Mouse (Mus musculus) heart, embryonic 11.5 days (tissue): ENCODE measurements around the gene Pard6b. TPM values are rescaled to one million over a fixed set of nuclear protein-coding genes. Genes with fewer than 3 reads are reported as not detected.
"Not testable (repeated sequence)": the region's sequence is repeated elsewhere in the genome, so short reads cannot be mapped to it uniquely, and the experiment has no call there.

Source experiments
- ATAC-seq: fragments of 200-750 bp; cut with Nextera tagmentation; replicated peaks from 2 replicates; pipeline ENCODE4 v1.8.0; 2017; ENCODE audit warnings: moderate library complexity; ENCODE audit not compliant: insufficient number of reproducible peaks, low FRiP score, low TSS enrichment
- H3K27ac ChIP-seq: fragments of 300-500 bp; sonication (generic); 2 replicates; pipeline ENCODE4 v1.5.1; 2014; ENCODE audit warnings: mild to moderate bottlenecking, low read depth, low read length
- H3K27me3 ChIP-seq: fragments of 300-500 bp; sonication (generic); 2 replicates; pipeline ENCODE4 v1.6.1; 2014; ENCODE audit warnings: mild to moderate bottlenecking, low read length, mixed read lengths; ENCODE audit not compliant: control insufficient read depth, insufficient read depth
- H3K36me3 ChIP-seq: fragments of 300-500 bp; sonication (generic); 2 replicates; pipeline ENCODE4 v1.6.1; 2014; ENCODE audit warnings: mild to moderate bottlenecking, low read length, moderate library complexity, mixed read lengths; ENCODE audit not compliant: control insufficient read depth, insufficient read depth
- H3K4me1 ChIP-seq: fragments of 300-500 bp; sonication (generic); 2 replicates; pipeline ENCODE4 v1.6.1; 2014; ENCODE audit warnings: low read length; ENCODE audit not compliant: control insufficient read depth, insufficient read depth
- H3K4me2 ChIP-seq: fragments of 300-500 bp; sonication (generic); 2 replicates; pipeline ENCODE4 v1.6.1; 2014; ENCODE audit warnings: mild to moderate bottlenecking, moderate library complexity
- H3K4me3 ChIP-seq: fragments of 300-500 bp; sonication (generic); 2 replicates; pipeline ENCODE4 v1.5.1; 2014; ENCODE audit warnings: low read depth, low read length
- H3K9ac ChIP-seq: fragments of 300-500 bp; sonication (generic); 2 replicates; pipeline ENCODE4 v1.6.1; 2014; ENCODE audit warnings: mild to moderate bottlenecking, low read depth, low read length, moderate library complexity
- H3K9me3 ChIP-seq: fragments of 300-500 bp; sonication (generic); replicated peaks from 2 replicates; pipeline ENCODE4 v1.6.1; 2016; ENCODE audit warnings: low read length; ENCODE audit not compliant: control insufficient read depth
- whole genome bisulfite sequencing: fragments of 180-500 bp; shearing (Covaris S2); extraction: QIAGEN DNeasy Blood & Tissue Kit; methylation state at CpG from one replicate; pipeline ENCODE4 v1.1.7; 2014; ENCODE audit not compliant: insufficient replicate concordance; 5-methylcytosine and 5-hydroxymethylcytosine counted together
- polyA plus RNA-seq: library from polyadenylated mRNA; unstranded; fragments of >200 nt; fragmentation: Nextera tagmentation; extraction: Ambion mirVana; gene quantifications from 2 replicates; pipeline ENCODE4 v1.2.1, GENCODE M21; 2014

Gene Pard6b
- polyA plus RNA-seq, 1 experiment from 2014 or later = 8.9 TPM

DNA sequence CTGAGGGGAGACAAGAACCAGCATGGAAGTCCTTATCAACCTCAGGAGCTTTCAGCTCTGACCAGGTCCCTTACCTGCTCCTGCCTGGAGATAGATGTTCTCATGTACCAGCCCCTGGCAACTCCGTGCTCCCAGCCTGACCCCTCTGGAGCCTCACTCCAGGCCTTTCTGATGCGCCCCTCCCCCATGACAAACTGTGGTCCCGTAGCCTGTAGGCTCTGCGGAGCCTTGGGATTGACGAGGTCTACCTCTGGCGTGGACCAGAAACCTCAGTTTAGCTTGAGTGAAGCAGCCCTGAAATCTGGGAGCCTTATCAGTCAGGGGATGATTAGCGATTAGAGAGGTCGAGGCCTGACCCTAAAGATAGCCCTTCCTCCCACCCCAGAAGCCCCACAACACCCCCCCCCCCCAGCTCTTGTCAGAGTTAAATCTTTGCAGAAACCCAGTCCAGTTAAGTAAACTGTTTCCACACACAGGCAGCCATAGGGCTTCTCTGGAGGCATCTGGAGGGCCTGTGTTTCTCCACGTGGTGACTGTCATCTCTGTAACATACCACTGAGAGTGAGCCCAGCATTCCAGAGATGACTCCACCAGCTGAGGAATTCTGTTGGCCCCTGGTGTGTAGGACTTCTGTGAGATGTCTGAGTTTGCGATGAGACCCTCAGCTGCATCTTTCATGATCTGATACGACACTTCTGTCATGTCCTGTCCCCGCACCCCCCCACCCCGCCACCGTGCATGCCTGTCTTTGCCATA is 24.7 kb upstream of the Pard6b start:
- no peak for ATAC-seq
- Histone ChIP-seq H3K9me3 (no peaks in the 10 kb centered on the region), H3K27ac (peak overlapping the region; percentile 65; the same call in 1 of the 2 replicates), H3K9ac (no peak overlapping the region), H3K4me3 (no peak overlapping the region), H3K4me1 (peaks cover 10% of the 10 kb centered on the region), H3K36me3 (no peaks in the 10 kb centered on the region), H3K4me2 (peak overlapping the region; percentile 49), H3K27me3 (no peaks in the 10 kb centered on the region)
- WGBS = 14% methylated on average over 14 of the region's 14 CpGs

DNA sequence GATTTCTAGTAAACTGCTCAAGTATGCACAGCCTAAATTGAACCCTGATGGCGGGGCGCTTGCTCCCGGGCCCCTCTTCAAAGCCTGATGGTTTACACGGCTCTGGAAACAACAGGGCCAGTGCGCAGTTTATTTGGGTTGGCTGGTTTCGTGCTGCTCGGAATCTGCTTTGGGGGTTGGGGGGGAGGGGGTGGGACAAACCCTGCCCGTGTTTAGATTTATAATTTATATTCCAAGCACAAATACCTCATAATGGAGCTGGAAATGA is 24.2 kb upstream of the Pard6b start:
- 35% methylated on average over 8 of the region's 8 CpGs for WGBS
- H3K9ac ChIP-seq = 0 out of 2 replicates have a peak overlapping the region, but pooled peaks have one; percentile 22
- H3K4me2 ChIP-seq = peak overlapping the region; percentile 49

DNA sequence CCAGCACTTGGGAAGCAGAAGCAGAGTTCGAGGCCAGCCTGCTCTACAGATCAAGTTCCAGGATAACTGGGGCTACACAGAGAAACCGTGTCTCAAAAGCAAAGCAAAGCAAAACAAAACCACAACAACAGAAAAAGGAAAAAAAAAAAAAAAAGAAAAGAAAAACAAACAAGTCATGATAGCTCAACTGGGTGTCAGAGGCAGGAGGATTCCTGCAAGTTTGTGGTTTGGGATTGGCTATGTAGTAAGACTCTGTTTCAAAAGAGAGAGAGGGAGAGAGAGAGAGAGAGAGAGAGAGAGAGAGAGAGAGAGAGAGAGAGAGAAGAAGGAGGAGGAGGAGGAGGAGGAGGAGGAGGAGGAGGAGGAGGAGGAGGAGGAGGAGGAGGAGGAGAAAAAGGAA is 22.9 kb upstream of the Pard6b start:
- not testable (repeated sequence) for H3K27me3 ChIP-seq, H3K4me3 ChIP-seq, H3K4me2 ChIP-seq, H3K4me1 ChIP-seq, H3K36me3 ChIP-seq, H3K9ac ChIP-seq, H3K9me3 ChIP-seq, H3K27ac ChIP-seq, ATAC-seq
- whole genome bisulfite sequencing = 49% methylated on average over 2 of the region's 2 CpGs

More for the DNA sequence above, 24.2 kb upstream of the Pard6b start:
- H3K27ac ChIP-seq = peak overlapping the region; percentile 65; the same call in 1 of the 2 replicates
- peaks cover 10% of the 10 kb centered on the region for H3K4me1 ChIP-seq
- no peaks in the 10 kb centered on the region for H3K27me3 ChIP-seq
- H3K9me3 ChIP-seq = no peaks in the 10 kb centered on the region
- no peak for ATAC-seq
- no peak overlapping the region for H3K4me3 ChIP-seq
- H3K36me3 ChIP-seq = no peaks in the 10 kb centered on the region

DNA sequence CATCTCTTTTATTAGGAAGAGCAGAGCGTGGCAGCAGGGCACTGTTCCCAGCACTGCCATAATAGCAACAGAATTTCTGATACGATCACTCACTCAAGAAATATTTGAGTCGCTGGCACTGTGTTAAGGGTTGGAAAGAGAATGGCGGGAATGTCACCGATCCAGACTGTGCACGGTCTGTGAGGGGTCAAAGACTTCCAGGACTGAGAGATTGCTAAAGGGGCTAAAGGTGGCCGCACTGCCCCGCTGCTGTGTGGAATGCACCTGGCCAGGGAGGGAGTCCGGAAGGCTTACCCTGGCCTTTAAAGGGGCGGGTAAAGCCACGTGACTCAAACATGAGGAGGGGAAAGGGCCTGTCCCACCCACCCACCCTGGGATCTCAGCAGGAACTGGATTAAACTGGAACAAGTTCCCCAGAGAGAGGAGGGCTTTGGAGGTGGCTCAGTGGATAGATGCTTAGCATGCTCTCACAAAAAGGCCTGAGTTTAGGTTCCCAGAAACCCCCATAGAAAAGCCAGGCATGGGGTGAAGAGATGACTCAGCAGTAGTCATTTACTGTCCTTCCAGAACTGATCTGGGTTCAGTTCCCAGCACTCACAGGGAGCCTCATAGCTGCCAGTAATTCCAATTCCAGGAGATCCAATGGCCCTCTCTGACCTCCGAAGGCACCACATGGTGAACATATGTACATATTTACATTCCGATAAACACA is 22.2 kb upstream of the Pard6b start:
- Histone ChIP-seq H3K9me3 (no peaks in the 10 kb centered on the region), H3K27me3 (no peaks in the 10 kb centered on the region), H3K36me3 (no peaks in the 10 kb centered on the region), H3K27ac (no peak overlapping the region), H3K4me2 (peak overlapping the region; percentile 14), H3K4me1 (peaks cover 10% of the 10 kb centered on the region), H3K4me3 (no peak overlapping the region), H3K9ac (no peak overlapping the region)
- ATAC-seq = no peak
- 28% methylated on average over 13 of the region's 13 CpGs for WGBS

DNA sequence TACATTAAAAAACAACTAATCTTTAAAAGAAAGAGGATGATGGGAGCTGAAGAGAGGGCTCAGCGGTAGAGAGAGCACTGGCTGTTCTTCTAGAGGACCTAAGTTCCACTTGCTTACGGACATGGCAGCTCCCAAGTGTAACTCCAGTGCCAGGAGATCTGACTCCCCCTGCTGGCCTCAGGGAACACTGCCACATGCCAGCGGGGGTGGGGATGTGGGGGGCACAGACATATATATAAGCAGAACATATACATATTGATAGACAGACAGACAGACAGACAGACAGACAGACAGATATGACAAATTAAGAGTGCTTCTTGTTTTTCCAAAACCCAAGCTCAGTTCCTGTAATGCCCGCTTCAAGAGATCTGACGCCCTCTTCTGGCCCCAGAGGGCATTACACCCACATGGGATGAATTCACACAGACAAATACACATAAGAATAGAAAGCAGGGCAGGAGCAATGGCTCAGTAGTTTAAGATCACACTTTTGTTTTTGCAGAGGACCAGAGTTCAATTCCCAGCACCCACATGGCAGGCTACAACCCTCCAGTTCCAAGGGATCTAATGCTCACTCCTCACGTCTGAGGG is 21.5 kb upstream of the Pard6b start:
- Histone ChIP-seq H3K4me3 (no peak overlapping the region), H3K4me2 (no peak overlapping the region), H3K9me3 (no peaks in the 10 kb centered on the region), H3K4me1 (peaks cover 10% of the 10 kb centered on the region), H3K9ac (no peak overlapping the region), H3K27ac (no peak overlapping the region), H3K27me3 (no peaks in the 10 kb centered on the region), H3K36me3 (no peaks in the 10 kb centered on the region)
- WGBS = 77% methylated on average over 6 of the region's 6 CpGs
- no peak for ATAC-seq

DNA sequence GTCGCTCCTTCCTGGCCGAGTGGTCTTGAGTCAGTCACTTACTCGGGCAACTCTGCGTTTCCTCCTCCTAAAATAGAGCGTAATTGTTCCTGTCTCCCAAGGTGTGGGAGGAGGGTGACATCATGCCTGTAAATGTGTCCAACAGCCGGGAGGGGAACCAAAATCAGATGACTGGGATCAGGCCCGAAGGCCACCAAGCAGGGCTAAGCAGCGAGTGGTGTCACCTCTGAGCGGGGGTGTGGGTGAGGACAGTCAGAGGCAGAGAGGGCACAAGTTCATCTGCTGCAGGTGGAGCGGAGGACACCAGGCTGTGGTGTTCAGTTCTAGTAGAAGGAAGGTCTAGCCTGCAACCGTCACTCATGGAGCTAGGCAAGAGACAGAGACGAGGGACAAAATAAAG is 17.1 kb upstream of the Pard6b start:
- Histone ChIP-seq H3K4me2 (no peak overlapping the region), H3K27me3 (no peaks in the 10 kb centered on the region), H3K4me3 (no peak overlapping the region), H3K4me1 (no peaks in the 10 kb centered on the region), H3K27ac (no peak overlapping the region), H3K36me3 (no peaks in the 10 kb centered on the region), H3K9ac (no peak overlapping the region), H3K9me3 (no peaks in the 10 kb centered on the region)
- ATAC-seq = no peak
- 78% methylated on average over 12 of the region's 12 CpGs for whole genome bisulfite sequencing

DNA sequence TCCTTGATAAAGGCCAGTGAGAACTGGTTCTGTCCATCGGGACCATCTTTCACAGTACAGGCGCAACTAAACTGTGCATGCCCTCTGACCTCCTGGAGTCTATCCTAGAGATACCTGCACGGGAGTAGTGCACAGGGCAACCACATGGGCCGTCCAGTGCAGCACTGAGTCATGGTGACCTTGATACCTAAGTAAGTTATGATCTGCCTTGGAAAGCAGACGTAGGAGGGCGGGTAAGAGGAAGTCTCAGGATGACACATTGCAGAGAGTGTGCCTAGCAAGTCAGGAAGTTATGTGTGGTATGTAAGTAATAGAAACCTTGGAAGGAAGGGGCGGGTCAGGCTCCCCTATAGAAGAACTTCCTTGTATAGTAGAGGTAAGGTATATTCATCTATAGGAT is 15.3 kb upstream of the Pard6b start:
- Histone ChIP-seq H3K4me3 (no peak overlapping the region), H3K27ac (no peak overlapping the region), H3K36me3 (no peaks in the 10 kb centered on the region), H3K27me3 (no peaks in the 10 kb centered on the region), H3K4me2 (no peak overlapping the region), H3K9me3 (no peaks in the 10 kb centered on the region), H3K4me1 (peaks cover 4% of the 10 kb centered on the region), H3K9ac (no peak overlapping the region)
- no peak for ATAC-seq
- WGBS = 67% methylated on average over 7 of the region's 7 CpGs

DNA sequence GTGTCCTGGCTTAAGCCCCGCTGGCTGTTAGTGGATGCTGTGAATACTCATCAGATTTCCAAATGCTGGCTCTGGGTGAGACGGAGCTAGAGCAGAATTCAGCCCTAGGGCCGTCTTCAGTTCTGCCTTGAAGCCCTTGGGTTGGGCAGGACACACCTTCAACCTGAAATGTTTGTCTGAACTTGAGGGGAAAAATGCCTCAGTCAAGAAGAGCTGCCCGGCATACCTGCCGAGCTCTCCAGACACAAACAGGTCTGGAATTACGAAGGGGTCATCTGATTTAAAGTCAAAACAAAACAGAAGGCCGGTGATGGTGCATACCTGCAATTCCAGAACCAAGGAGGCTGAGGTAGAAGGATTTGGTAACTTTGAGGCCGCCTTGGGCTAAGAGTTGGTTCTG is 14.0 kb upstream of the Pard6b start:
- 55% methylated on average over 8 of the region's 8 CpGs for WGBS
- Histone ChIP-seq H3K4me3 (no peak overlapping the region), H3K36me3 (no peaks in the 10 kb centered on the region), H3K9me3 (no peaks in the 10 kb centered on the region), H3K4me2 (no peak overlapping the region), H3K27ac (no peak overlapping the region), H3K27me3 (no peaks in the 10 kb centered on the region), H3K4me1 (peaks cover 8% of the 10 kb centered on the region), H3K9ac (no peak overlapping the region)
- no peak for ATAC-seq
